Mouse (Mus musculus) erythroblast, embryonic 14.5 days (primary cell): ENCODE measurements around the gene Bcas3.

Experiments used
- GATA1 ChIP-seq: IDR thresholded peaks from 2 replicates; pipeline ENCODE4 v1.6.1; 2012; ENCODE audit warnings: low read length, inconsistent platforms, mixed read lengths
- TAL1 ChIP-seq: IDR thresholded peaks from 3 replicates; pipeline ENCODE4 v1.6.1; 2012; ENCODE audit warnings: low read length, inconsistent platforms, mixed read lengths

- TF ChIP-seq GATA1 (no peak), TAL1 (no peak)
Observed at GRCm38 (mm10) chr11:85329167-85329894, 23.6 kb upstream of the Bcas3 start.
